Mouse (Mus musculus) cortical plate, adult 2 months (tissue): ENCODE data around the gene Inafm1. TPM values are rescaled to one million over a fixed set of nuclear protein-coding genes. Genes with fewer than 3 reads are reported as not detected.

Experiments used
- H3K27ac ChIP-seq: fragments of 200-500 bp; 2 replicates; pipeline ENCODE4 v1.5.1; 2012; ENCODE audit warnings: low read length, control low read depth, inconsistent platforms; ENCODE audit not compliant: insufficient read depth
- H3K4me1 ChIP-seq: fragments of 200-500 bp; 2 replicates; pipeline ENCODE4 v1.6.1; 2011; ENCODE audit warnings: low read length; ENCODE audit not compliant: control insufficient read depth, insufficient read depth
- H3K4me3 ChIP-seq: fragments of 200-500 bp; 2 replicates; pipeline ENCODE4 v1.5.1; 2011; ENCODE audit warnings: mild to moderate bottlenecking, low read length, control low read depth; ENCODE audit not compliant: insufficient read depth
- CTCF ChIP-seq: fragments of 200-500 bp; IDR thresholded peaks from 2 replicates; pipeline ENCODE4 v1.5.1; 2011; ENCODE audit warnings: mild to moderate bottlenecking, control low read depth, low read length; ENCODE audit not compliant: insufficient read depth; ENCODE audit errors: extremely low read depth
- POLR2A ChIP-seq: fragments of 200-500 bp; IDR thresholded peaks from 2 replicates; pipeline ENCODE4 v1.6.1; 2011; ENCODE audit warnings: mild to moderate bottlenecking, low read length, control low read depth; ENCODE audit not compliant: insufficient read depth; ENCODE audit errors: extremely low read depth
- polyA plus RNA-seq: library from polyadenylated mRNA; depleted of rRNA; stranded (reverse); fragments of >200 nt; gene quantifications from 2 replicates; pipeline ENCODE4 v1.2.3, GENCODE M21; 2012

Inafm1 gene
- polyA plus RNA-seq, 1 experiment: 49.8 TPM

GRCm38 (mm10) chr7:16299419-16300035 is 26.1 kb upstream of the Inafm1 start:
- Histone ChIP-seq H3K4me3 (peak overlapping the region; percentile 41), H3K27ac (peak overlapping the region; percentile 12; the same call in 1 of the 2 replicates), H3K4me1 (peaks cover 7% of the 10 kb centered on the region)
- TF ChIP-seq CTCF: no peak
- peak; percentile 36; the same call in 1 of the 2 replicates for TF ChIP-seq POLR2A

- TF ChIP-seq POLR2A: no peak
- no peak for TF ChIP-seq CTCF
- peak overlapping the region; percentile 12; the same call in 1 of the 2 replicates for H3K27ac ChIP-seq
- H3K4me1 ChIP-seq: peaks cover 7% of the 10 kb centered on the region
- peak overlapping the region; percentile 41 for H3K4me3 ChIP-seq
These were observed 25.5 kb upstream of the Inafm1 start for GRCm38 (mm10) chr7:16298927-16299326.

DNA sequence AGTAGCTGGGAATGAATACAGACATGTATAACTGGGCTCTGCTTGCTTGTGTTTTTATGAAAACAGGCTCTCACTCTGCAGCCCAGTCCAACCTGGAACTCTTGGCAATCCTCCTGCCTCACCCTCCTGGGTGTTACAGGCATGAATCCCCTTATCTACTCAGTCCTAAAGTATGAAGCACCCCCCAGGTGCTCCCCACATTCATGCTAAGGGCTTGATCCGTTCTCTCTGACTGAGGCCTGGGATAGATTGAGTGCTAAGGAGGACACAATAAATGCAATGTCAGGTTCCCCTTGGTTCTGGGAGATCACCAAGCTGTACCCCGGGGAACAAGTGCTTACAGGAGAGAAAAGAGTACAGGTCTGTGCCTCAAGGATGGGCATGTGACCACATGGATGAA is 24.2 kb upstream of the Inafm1 start:
- Histone ChIP-seq H3K4me3 (no peak overlapping the region), H3K27ac (no peak overlapping the region)

DNA sequence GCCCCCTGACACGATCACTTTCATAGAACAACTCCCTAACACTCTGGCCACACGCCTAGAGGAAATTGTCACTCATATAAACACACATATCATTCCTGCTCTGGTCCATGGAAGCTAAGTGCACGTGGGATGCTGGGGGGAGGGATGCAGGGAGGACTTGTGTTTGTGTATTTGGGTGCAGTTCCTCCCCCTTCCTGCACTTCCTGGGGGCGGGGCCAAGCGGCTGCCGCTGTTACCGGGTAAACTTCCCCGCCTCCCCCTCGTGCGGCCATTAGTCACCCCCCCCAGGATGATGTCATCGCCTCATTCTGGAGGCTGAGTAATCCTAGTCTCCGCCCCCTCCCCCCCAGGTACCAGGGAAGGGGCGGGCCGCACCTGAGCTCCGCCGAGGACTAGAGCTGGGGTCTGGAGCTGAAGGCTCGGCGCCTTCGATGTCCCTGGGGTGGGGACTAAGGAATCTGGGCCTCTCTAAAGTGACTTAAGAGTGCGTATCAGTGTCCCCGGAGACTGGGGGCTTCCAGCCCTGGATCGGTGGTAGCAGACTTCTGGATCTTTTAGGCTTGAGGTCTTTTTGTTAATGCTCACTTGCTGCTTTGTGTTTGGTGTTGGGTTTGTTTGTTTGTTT is 23.5 kb upstream of the Inafm1 start:
- Histone ChIP-seq H3K4me1 (peaks cover 7% of the 10 kb centered on the region), H3K4me3 (peak overlapping the region; percentile 3; the same call in 1 of the 2 replicates), H3K27ac (peak overlapping the region; percentile 91; the same call in 1 of the 2 replicates)
- TF ChIP-seq POLR2A (no peak), CTCF (no peak)

More for the DNA sequence above, 24.2 kb upstream of the Inafm1 start:
- no peak for TF ChIP-seq POLR2A
- TF ChIP-seq CTCF: no peak
- peaks cover 7% of the 10 kb centered on the region for H3K4me1 ChIP-seq

DNA sequence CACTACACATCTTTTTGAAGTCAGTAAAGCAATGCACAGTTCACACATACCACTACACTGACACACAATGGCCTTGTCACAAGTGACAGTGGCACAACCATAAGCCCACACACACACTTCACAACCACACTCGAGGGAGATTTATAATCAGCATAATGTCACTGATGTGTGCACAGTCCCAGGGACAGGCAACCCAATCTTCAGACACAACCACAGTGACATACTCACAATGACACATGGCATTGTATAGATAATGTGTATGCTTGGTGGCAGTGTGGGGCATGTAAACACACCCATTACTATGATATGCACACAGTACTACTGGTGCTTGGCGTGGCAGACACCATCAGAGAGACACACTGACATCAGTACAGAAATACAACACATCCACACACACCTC is 22.7 kb upstream of the Inafm1 start:
- TF ChIP-seq POLR2A (no peak), CTCF (no peak)
- Histone ChIP-seq H3K27ac (peak overlapping the region; percentile 91), H3K4me3 (no peak overlapping the region; the same call in 1 of the 2 replicates), H3K4me1 (peaks cover 7% of the 10 kb centered on the region)

DNA sequence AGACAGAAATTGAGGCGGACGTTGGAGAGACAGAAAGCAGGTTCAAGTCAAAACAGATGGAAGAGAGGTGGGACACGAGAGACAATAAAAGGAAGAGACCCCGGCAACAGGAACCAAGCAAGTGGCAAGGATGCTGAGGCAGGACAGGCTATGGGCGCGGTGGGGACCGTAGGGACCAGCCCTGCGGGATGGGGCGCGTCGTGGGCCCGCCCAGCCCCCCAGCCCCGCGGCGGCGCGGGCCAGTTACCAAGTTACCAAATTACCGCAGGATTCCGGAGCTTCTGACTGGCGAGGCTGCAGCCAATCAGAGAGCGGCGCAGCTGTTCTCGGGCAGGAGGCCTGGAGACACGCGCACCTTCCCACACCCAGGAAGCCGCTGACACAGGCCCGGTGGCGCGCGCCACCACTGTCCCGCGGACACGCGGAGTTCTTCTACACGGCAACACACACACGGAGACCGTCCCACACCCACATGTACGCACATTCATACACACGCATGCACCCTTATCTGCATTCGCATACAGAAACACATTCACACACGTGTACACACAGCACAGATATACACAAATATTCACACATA is 22.0 kb upstream of the Inafm1 start:
- H3K4me3 ChIP-seq: peak overlapping the region; percentile 61
- peak overlapping the region; percentile 91 for H3K27ac ChIP-seq
- TF ChIP-seq POLR2A: no peak; the same call in 1 of the 2 replicates
- no peak for TF ChIP-seq CTCF
- peaks cover 7% of the 10 kb centered on the region for H3K4me1 ChIP-seq

DNA sequence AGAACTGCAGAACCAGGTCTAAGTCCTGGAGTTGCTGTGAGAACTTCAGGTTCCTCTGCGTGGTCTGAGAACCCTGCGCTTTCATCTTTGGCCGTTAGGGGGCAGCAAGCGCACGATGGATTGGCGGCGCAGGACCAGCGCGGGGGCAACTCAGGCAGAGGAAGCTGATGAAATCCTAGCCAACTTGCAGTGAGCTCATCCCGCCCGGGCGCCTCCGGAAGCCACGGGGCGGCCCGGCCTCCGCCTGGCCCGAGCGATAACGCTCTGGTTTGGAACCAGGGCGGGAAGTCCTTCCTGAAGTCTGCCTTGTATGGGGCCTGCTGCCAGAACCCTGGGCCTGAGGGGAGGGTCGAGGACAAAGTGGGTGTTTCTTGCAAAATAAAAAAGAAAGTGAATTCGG is 21.4 kb upstream of the Inafm1 start:
- peak overlapping the region; percentile 61 for H3K4me3 ChIP-seq
- peak overlapping the region; percentile 85 for H3K27ac ChIP-seq
- TF ChIP-seq CTCF (peak; percentile 95), POLR2A (no peak)
- peaks cover 7% of the 10 kb centered on the region for H3K4me1 ChIP-seq

GRCm38 (mm10) chr7:16294346-16294745 is 20.9 kb upstream of the Inafm1 start:
- Histone ChIP-seq H3K4me3 (no peak overlapping the region; the same call in 1 of the 2 replicates), H3K4me1 (peaks cover 7% of the 10 kb centered on the region), H3K27ac (no peak overlapping the region)
- TF ChIP-seq POLR2A: no peak
- peak; percentile 41; the same call in 1 of the 2 replicates for TF ChIP-seq CTCF

- no peaks in the 10 kb centered on the region for H3K4me1 ChIP-seq
- H3K27ac ChIP-seq: no peak overlapping the region
- H3K4me3 ChIP-seq: no peak overlapping the region
- TF ChIP-seq POLR2A (no peak), CTCF (no peak)
These were observed 14.4 kb upstream of the Inafm1 start for GRCm38 (mm10) chr7:16287791-16288190.

DNA sequence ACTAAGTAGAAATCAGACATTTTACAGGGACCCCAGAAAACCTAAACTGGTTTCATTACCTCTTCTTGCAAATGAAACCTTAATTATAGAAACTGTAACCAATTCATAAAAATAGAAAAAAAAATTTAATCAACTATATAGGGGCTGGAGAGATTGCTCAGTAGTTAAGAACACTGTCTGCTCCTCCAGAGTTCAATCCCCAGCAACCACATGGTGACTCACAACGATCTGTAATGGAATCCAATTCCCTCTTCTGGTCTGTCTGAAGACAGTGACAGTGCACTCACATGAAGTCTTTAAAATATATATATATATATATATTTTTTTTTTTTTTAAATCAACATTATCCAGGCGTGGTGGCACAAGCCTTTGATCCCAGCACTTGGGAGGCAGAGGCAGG is 13.6 kb upstream of the Inafm1 start:
- Histone ChIP-seq H3K27ac (no peak overlapping the region), H3K4me3 (peak overlapping the region; percentile 50), H3K4me1 (no peaks in the 10 kb centered on the region)
- TF ChIP-seq CTCF (no peak), POLR2A (no peak)
